Mouse (Mus musculus): ENCODE results near the gene Ogfod2.

GRCm38 (mm10) chr5:124069657-124070056 is 42.4 kb upstream of the Ogfod2 start:
- TF ChIP-seq CTCF (IDR thresholded peaks at IDR 0.05; ENCODE audit: borderline replicate concordance, extremely low read depth, insufficient read depth, insufficient read length) = no peak
- no peak for TF ChIP-seq POLR2A (IDR thresholded peaks at IDR 0.05; ENCODE audit: borderline replicate concordance, extremely low read depth, insufficient read depth, insufficient read length, poor library complexity, severe bottlenecking)

Data from brain, embryonic 14.5 days (tissue).